Mouse (Mus musculus): ENCODE data around the gene Ppp4r3a.
"Not testable (repeated sequence)": the region's sequence is repeated elsewhere in the genome, so short reads cannot be mapped to it uniquely, and the experiment has no call there.

Ppp4r3a gene

DNA sequence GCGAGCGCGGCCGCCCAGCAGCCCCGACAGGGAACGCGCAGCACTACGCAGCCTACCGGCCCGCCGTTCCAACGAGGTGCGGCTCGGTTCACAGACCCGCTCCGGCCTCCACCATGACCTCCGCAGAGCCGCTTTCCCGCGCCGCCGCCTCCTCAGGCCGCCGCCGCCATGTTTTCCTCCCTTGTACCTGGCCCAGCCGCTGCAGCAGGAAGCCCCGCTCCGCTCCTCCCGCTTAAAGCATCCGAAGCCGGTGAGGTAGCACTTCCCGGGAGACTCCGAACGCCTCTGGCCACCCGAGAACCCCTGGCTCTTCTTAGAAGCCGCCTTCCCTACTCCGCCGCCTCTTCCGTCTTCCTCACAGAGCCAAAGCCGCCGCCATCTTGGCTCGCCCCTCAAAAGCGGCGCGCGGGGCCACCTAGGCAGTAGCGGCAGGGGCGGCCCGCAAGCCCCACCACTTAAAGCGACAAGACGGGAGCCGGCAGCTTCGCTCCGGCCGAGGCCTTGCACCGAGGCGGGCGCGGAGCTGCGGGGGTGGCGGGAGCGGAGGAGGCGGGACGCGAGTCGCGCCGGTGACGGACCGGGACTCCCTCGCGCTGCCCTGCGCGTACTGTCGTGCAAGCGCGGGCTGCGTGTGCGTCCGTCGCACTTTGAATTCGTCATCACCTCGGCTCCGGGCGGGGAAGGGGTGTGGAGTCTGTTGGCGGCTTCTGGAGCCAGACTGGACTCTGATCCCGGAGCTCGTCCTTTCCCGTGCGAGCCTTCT, at the start of gene Ppp4r3a:
TSS of gene Ppp4r3a (minus strand) at position 627 of the 763 bp plus-strand sequence.
- DNase-seq = peak; percentile 97

DNA sequence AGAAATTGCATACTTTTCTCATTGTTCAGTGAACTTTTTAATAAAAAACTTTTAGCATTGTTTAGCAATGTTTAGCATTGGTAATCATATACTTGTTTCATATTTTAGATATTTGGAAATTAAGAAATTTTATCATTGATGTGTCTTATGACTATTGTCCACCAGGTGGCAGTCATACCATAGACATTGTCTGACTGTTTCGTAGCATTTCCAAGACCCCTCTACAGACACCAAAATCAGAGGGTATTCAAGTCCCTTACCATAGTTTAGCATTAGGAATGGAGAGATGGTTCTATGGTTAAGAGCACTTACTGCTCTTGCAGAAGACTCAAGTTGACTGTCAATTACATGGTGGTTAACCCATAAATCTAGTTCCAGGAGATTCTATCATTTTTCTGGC, 39.5 kb upstream of the Ppp4r3a start:
- DNase-seq = no peak

DNA sequence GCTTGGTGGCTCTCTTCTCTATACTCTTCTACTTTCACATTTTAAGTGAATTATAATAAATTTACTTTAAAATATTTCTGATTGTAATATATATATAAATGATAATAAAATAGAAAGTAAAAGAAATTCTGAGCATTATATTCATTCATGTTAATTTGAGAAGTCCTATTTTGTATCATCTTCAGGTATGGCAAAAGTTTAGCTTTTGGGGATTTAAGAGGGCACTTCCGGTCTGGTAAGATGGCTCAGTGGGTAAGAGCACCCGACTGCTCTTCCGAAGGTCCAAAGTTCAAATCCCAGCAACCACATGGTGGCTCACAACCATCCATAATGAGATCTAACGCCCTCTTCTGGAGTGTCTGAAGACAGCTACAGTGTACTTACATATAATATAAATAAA, 38.6 kb upstream of the Ppp4r3a start:
- DNase-seq = not testable (repeated sequence)

DNA sequence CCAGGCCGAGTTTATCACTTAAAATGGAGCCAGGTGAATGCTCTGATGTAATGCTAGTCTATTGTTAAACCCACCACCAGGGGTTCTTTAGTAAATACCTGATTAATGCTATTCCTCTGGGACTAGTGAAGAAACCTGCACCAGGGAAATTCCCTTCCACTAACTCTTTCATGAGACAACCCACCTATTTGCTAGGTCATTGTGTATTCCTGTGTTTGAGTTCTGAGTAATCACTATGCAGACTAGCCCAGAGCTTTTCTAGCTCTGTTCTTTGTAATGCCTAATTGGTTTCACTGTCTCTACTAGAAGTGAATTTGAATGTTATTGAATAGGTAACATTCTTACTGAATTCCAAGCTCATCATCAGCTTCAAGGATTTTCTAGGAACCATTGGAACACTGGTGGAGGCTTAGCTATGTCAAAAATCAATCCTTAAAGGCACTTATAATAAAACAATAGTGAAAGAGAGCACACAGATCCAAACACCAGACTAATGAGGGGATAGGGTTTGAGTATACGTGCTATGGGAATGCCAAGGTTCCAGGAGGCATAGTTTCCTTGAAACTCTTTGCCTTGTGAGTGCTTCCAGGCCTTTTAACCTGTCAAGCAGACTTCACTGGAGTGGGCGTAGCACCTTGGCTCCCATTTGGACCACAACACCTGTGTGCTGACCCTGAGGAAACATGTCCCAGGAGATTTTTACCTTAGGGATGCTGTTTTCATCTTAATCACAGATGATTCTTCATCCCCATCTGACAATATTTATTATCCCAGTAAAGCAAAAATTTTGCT, 26.5 kb upstream of the Ppp4r3a start:
- DNase-seq = not testable (repeated sequence)

DNA sequence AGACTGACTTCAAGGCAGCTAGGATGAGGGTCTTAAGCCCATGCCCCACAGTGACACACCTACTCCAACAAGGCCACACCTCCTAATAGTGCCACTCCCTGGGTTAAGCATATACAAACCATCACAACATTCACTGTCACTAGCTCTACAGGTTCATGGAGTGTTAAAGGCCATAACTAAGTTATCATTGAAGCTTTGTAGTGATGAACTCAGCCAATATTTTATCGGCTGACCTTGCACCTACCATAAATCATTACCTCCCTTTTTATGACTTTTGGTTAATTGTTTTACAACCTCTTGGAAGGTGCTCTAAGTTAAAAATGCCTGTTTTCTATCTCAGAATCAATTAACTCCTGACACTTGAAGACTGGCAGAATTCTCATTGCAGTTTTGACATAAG, 24.2 kb upstream of the Ppp4r3a start:
- no peak for DNase-seq

DNA sequence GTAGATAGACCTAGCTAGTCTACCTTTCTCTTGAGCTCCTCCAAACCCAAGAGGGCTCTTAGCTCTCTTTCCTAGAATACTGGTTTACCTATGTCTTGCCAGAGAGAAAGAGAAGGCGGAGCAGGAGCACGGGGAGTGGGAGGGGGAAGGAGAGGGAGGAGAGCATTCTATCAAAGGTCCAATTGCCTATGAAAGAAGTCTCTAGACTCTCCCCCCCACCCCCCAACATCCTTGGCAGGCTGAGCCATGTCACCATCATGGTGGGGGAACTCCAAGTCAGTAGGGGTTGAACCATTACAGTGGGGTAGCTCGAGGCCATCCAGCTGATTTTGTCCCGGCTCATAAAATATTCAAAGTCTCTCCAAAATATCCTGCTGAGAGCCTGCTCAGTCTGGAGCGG, 22.1 kb upstream of the Ppp4r3a start:
- no peak for DNase-seq

DNA sequence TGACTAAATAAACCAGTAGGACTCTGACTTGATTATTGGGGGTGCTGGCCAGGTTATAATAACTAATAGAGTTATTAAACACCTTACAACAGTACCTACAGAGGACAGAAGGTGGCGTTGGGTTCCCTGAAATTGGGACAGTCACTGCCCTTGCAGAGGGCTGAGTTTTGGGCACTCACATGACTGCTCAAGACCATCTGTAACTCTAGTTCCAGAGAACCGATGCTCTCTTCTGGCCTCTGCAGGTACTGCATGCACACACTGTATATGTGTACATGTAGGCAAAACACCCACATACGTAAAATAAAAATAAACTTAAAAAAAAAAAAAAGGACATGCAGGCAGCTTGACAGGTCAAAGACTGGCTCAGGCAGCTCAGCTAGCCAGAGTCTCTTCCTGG, 19.1 kb upstream of the Ppp4r3a start:
- DNase-seq = peak; percentile 59

DNA sequence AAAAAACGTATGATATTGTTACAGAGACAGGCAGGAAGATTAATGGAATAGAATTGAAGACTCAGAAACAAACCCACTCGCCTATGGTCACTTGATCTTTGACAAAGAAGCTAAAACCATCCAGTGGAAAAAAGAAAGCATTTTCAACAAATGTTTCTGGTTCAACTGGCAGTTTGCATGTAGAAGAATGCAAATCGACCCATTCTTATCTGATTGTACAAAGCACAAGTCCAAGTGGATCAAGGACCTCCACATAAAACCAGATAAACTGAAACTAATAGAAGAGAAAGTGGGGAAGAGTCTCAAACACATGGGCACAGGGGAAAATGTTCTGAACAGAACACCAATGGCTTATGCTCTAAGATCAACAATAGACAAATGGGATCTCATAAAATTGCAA, 10.2 kb upstream of the Ppp4r3a start:
- not testable (repeated sequence) for DNase-seq

DNA sequence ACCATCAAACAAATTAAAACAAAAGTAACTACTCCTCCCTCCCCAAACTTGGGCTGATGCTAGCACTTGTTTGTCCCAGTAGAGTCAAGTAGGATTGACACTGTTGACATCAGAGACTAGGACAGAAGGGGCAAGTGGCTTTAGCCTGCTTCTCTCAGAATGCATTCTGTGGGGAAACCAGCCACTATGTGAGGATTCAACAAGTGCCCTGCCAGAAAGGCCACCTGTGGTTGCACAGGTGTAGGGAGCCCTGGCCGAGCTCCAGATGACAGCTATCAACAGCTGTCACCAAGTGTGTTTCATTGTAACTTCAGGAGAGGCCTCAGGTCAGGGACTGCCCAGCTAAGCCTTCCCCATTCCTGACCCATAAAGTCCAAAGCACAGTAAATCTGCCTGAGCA, 6.5 kb upstream of the Ppp4r3a start:
- no peak for DNase-seq

DNA sequence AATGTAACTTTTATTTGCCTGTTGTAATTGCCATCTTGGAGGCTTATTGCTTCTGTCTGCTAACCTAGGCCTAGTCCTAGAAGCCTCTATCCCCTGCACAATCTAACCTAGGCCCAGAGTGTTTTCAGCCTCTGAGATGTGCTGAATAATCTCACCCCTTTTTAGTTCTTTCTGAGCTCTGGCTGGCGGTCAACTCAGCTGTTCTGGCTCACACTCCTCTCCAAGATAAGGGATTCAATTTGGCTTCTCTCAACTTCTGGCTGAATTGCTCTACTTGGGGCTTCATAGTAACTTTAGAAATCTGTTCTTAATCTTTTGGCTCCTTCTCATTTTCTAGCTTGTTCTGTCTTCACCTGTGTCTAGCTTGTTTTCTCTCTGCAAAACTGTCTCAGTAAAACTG, 3.9 kb upstream of the Ppp4r3a start:
- no peak for DNase-seq

DNA sequence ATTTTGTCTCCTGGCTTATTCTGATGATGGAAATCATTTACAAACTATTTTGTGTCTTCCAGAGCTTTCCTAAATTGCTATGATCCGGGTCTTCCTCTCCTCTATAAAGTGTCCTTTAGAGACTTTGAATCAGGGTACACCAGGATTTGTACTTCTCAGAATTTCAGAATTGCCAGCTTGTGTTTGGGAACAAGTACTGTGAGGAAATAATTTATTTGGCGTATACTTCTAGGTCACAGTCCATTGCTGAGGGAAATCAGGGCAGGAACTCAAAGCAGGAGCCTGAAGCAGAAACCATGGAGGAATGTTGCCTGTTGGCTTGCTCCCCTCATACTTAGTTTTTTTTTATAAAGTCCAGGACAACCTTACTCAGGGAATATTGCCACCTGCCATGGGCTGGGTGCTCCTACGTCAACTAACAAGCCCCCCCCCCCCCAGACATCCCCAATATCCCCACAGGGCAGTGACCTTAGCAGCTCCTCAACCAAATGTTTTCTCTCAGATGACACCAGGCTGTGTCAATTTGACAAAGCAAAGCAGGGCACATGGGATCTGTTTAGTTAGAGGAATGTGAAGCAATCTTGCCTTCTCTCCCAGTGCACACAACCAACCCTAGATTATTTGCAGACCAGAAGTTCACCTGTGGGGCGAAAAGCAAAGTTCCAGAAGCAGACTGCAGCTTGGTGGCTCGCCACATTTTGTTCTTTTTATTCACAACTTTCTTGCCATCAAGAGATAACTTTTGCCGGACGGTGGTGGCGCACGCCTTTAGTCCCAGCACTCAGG, 1.6 kb upstream of the Ppp4r3a start:
- no peak for DNase-seq

DNA sequence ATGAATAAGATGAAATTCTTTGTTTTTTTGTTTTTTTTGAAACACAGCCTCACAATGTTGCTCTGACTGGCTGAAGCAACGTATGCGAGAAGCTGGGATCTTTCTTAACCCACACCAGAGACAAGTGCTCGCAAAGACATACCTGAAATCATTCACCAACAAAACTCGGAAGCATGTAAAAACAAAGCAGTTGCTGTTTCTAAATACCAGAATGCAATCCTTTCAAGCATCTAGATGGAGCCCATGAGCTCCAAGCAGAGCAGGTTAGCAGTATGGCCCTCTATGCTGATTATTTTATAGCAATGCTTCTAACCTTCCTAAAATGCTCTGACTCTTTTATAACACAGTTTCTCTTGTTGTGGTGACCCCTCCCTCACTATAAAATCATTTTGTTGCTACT, 735 bp upstream of the Ppp4r3a start:
- DNase-seq = no peak

DNA sequence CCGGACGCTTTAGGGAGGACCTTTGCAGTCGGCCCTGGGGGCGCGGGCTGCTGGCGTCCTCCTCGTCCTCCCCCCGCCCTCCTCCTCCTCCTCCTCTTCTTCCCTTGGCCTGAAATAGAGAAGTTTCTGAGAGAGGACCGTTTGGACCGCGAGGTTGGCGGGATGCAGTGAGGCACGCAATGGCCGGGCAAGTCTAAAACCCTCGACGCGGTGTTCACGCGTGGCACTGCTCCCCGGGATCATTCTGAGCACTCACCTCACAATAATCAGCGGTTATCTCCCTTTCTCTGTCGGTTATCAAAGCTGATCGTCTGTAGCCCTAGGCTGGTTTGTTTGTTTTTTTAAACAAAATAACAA, 315 bp upstream of the Ppp4r3a start:
- DNase-seq = no peak

DNA sequence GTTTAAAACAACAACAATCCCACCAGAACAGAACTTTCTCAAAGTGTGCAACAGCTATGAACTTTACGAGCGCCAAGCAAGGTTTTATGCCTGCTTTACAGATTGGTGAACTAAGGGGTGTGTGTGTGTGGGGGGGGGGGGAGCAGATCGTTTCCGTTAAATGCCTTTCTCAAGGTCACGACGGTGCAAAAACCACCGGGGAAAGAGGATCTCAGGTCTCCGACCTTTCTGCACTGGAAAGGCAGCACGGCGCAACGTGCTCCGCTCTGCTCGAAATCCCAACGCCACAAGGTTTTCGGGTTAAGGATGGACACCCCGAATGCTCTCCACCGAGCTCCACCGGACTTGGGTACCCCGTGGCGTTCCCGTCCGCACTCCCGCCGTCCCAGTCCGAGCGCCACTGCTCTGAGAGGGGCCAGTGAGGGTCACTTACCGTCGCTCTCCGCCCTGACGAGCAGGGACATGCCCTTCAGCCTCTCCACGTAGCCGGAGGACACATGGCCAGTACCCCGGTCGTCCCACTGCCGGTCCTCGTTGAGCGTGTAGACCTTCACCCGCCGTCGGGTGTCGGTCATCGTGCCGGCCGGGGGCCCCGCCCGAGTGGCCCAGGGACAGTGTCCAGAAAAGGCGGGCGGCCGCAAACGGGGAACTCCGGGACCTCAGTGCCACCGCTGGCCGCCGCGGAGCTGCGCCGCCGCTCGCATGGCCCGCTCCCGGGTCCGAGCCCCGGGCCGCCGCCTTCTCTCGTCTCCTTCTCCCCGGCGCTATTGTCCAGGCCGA, 1.0 kb downstream of the Ppp4r3a start:
- DNase-seq = peak; percentile 54

DNA sequence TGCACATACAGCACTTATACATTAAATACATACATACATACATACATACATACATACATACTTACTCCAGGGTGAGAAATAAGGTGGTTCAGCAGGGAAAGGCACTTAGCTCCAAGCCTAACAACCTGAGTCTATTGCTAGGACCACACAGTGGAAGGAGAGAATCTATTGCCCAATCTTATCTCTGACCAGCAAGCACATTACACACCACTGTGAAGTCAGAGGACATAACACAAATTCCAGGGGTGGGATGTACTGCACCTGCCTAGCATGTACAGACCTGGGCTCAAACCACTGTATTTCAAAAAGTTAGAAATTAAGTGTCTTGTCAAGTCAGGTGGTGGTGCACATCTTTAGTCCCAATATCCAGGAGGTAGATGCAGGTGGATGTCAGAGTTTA, 5.5 kb downstream of the Ppp4r3a start:
- DNase-seq = no peak

DNA sequence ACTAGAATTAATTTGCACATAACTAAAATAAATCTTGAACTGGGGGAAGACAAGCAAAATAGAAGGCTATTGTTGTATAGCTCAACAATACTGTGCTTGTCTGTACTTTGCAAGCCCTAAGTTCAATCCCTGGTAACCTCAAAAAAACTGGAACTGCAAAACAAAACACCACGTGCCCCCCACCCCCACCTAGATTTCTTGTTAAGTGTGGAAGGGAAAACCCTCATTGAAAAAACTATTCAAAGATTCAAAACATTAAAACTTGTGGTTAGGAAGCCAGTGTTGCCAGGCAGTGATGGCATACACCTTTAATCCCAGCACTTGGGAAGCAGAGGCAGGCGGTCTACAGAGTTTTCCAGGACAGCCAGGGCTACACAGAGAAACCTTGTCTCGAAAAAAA, 8.1 kb downstream of the Ppp4r3a start:
- no peak for DNase-seq

DNA sequence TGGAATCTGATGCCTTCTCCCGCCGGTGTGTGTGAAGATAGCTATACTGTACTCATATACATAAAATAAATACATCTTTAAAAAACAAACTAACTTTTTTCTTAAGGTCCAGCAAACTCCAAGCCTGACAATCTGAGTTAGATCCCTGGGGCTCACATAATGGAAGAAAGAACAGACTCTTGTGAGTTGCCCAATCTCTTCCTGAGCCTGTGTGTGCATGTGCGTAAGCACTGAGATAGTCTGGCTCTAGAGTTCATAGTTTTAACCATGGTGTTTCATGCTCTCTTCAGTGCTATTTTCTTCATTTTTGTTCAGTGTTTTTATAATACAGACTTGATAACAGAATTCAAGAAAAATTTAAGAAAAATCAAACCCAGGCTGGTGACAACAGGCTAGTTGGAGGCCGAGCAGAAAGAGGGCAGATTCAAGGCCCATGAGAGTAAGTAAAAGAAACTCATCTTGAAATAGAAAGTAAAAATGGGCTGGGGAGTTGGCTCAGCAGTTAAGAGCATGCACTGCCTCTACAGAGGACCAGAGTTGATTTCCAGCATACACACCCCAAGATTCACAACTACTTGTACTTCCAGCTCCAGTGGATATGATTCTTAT, 8.6 kb downstream of the Ppp4r3a start:
- no peak for DNase-seq

DNA sequence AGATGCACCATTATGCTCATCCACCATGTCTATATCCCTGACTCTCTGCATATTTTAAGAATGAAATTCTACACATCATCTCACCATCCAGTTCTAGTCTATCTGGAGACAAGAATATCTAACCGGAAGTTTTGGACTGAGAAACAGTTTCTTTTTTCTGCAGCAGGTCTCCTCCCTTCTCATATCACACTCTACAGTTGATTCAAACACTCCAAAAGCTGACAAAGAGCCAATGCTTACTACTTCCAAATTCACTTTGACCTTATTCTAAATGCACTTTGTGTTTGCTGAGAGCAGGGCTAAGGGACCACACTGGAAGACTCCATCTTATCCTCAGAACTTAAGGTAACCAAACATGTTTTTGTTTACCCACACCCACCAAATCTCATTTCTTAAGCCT, 13.7 kb downstream of the Ppp4r3a start:
- no peak for DNase-seq

DNA sequence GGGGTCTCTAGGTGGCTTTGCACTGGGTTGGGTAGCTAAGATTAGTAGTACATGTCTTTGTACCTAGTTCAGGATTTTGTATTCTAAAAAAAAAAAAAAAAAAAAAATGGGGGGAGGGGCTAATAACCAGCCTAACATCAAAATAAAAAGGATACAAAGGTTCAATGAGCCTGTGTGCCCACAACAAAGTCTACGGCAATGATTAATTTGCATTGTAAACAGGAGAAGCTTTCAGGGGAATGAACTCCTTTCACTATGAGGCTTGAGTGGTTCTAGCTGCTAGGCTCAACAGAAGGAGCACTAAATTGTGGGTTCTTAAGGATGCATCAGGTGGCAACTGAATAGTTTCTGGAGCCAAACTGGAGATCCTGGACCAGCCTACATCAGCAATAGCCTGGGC, 17.2 kb downstream of the Ppp4r3a start:
- DNase-seq = no peak

DNA sequence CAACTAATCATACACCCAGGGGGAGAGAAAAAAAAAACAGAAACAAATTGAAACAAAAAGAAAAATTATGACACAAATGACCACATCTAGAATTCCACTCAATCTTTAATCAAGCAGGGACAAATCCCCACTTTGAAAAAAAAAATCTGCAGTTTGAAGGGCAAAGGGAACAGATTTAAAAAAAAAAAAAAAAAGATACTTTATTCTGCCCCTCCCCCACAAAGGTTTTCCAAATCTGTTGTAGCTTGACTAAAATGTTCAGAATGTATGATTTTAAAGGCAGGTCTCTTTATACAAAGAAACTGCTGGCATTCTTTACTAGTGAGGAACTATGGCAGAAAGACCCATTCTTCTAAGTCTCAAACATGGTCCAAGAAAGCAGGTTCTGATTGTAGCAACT, 43.5 kb downstream of the Ppp4r3a start:
- DNase-seq = no peak

DNA sequence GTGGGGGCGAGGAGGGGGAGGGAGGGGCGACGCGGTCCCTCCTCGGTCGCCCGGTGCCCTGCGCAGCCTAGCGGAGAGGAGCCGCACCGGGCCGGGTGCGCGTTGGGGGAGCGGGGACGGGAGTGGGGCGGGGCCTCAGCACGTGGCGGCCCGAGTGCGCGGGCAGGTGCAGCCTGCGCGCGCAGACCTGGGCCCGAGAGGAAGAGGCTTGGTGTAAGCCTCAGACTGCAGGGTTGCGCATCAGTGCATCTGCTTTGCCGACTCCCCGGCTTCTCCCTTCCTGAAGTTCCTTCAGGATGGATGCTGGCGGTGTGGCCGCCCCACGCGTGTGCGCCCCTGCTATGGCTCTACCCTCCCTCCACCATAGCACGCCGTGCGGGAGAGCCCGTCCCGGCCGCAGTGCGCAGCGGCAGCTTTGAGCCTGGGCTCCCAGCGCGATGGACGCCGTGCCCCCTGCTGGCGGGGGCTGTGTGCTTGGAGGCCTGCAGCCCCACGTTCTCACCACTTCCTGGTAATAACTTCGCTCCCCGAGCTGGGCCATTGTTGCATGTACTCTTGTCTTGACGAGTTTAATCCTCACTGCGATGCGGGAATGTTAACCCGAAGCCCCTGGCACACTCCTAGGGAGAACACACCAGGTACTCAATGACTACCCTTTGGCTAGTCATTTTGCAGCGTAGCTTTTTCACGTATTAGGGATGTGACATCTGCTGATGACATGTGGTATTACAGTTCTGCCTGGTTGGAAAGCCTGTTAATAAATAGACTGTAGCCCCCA, 54.4 kb downstream of the Ppp4r3a start, which contains the start of gene Ccdc88c:
TSS of gene Ccdc88c (minus strand) at position 103 of the 778 bp plus-strand sequence.
- DNase-seq = peak; percentile 86

Measured in kidney, adult 18-20 months (tissue).